Mouse (Mus musculus) central nervous system, embryonic 11.5 days (tissue): ENCODE measurements around the gene Ckmt2. TPM values are rescaled to one million over a fixed set of nuclear protein-coding genes. Genes with fewer than 3 reads are reported as not detected.

Experiments
- polyA plus RNA-seq: library from polyadenylated mRNA; depleted of rRNA; stranded (reverse); fragments of >200 nt; gene quantifications from 2 replicates; pipeline ENCODE4 v1.2.3, GENCODE M21; 2012; rRNA removed

The Ckmt2 gene
- 0.18 and 0.22 TPM in 2 replicates for polyA plus RNA-seq

GRCm38 (mm10) chr13:91876741-91877349 lies at the start of gene Ckmt2:
Ckmt2 (minus strand) TSS chr13:91876885.

GRCm38 (mm10) chr13:91807155-91807839 lies 69.4 kb downstream of the Ckmt2 start, which contains the start of gene Zcchc9:
Zcchc9 (minus strand) TSS chr13:91807705.

Other genes with a start within 250 kb of the Ckmt2 start
- 0.21 and 0.22 TPM in 2 replicates for gene Acot12, start 135.4 kb downstream of the Ckmt2 start, polyA plus RNA-seq
- 31.4 and 37.4 TPM in 2 replicates for gene Zcchc9, start 69.2 kb downstream of the Ckmt2 start, polyA plus RNA-seq